Mouse (Mus musculus) cerebellum, adult 2 months (tissue): ENCODE results near the gene Hspb7.

Experiments
- CTCF ChIP-seq: fragments of 200-500 bp; IDR thresholded peaks from 2 replicates; pipeline ENCODE4 v1.5.1; 2011; ENCODE audit warnings: low read depth, mild to moderate bottlenecking, control low read depth, low read length, moderate library complexity, borderline replicate concordance; ENCODE audit not compliant: insufficient read depth
- POLR2A ChIP-seq: fragments of 200-500 bp; IDR thresholded peaks from 2 replicates; pipeline ENCODE4 v1.6.1; 2011; ENCODE audit warnings: low read length, control low read depth, borderline replicate concordance; ENCODE audit not compliant: insufficient read depth

GRCm38 (mm10) chr4:141444451-141445327, 24.1 kb downstream of the Hspb7 start, which contains the start of gene Zbtb17:
- TF ChIP-seq CTCF (no peak), POLR2A (peak; percentile 37; the same call in 1 of the 2 replicates)
